Mouse (Mus musculus): ENCODE results near the gene F2rl2. TPM values are rescaled to one million over a fixed set of nuclear protein-coding genes. Genes with fewer than 3 reads are reported as not detected.
A peak's percentile ranks its signal among the peaks of the same experiment; 100 is the strongest.

The F2rl2 gene
- 1.0 and 4.2 TPM in 2 replicates for total RNA-seq (2015; ENCODE audit: low replicate concordance)
- 0.14 and 1.0 TPM in 2 replicates for total RNA-seq (2017; ENCODE audit: low replicate concordance)

DNA sequence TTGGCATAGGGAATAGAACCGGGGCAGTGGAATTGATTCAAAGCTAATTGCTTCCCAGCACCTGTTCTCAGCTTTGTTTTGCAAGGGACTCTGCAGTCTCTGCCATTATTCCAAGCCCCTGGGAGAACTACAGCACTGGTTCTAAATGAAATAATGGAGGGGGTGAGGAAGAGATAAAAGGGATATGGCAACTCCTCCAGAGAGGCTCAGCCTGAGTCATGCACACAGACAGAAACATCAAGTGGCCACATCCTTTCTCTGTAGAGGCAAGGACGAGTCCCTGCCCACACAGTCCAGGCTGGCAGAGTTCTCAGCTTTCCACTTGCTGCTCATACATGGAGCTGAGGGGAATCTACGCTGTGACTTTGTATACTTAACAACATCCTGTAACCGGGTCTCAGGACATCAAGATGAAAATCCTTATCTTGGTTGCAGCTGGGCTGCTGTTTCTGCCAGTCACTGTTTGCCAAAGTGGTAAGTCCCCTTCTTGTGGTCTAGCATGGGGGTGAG is at the start of gene F2rl2:
Gene F2rl2 (plus strand): TSS at position 200 of the 510 bp plus-strand sequence.
- ATAC-seq (replicated peaks; ENCODE audit: low FRiP score, poor library complexity, severe bottlenecking): peak; percentile 46

DNA sequence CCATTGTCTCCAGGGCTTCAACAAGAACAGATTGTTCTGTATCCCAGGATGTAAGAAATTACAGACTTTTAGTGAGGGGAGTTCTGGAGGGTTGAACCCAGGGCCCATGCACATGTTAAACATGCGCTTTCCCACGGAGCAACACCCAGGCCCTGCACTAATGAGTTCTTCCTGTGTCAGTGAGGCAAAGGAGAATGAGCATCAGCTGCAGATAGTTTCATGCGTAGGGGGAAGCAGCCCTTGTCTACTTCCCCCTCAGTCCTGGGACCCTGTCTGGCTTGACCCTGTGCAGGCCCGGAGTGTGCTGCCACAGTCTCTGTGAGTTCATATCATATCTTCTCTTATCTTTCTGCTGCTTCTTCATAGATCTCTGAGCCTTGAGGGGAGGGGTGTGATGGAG is 49.4 kb upstream of the F2rl2 start:
- ATAC-seq (replicated peaks; ENCODE audit: low FRiP score, poor library complexity, severe bottlenecking): no peak

DNA sequence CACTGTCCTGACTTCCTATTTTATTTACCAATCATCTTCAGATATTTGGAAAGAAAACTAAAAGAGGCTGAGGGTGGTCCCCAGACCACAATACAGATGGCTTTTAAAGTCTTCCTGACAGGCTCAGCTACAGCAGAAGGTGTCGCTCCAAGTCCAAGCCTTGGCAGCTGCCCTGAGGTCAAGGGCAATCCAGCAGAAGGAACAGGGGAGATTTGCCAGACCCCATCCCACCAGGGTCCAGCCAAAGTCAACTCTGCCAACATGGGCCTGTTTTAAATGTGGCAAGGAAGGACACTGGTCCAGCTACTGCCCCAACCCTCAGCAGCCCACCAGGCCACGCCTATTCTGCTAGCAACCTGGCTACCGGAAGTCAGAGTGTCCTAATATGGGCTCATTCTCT is 46.7 kb upstream of the F2rl2 start:
- ATAC-seq (replicated peaks; ENCODE audit: low FRiP score, poor library complexity, severe bottlenecking): 0 out of 2 replicates have a peak, but pooled peaks have one; percentile 21

DNA sequence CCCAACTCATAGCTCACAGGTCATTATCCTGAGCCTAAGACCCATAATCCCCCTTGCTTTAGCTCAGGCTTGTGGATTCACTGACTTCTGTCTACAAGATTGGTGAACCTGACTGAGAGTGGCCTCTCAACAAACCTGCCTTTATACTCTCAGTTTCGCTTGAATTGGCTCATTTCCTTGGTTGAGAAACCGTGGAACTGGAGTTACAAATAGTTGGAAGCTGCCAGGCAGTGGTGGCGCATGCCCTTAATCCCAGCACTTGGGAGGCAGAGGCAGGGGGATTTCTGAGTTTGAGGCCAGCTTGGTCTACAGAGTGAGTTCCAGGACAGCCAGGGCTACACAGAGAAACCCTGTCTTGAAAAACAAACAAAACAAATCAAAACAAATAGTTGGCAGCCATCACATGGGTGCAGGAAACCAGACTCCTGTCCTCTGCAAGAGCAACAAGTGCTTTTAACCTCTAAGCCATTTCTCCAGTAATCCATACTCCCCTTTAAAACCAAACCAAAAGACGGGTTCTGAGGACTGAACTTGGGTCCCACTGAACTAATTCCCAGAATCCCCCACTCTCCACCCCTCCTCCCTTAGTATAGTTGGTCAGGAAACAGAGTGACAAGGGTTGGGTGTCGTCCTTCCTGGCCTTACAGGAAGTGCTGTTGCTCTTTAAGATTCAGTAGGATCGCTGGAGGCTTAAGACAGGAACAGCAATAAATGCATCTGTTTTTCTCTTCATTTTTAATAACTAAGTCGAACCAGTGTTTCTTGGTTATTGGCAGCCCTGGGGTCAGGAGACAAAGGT is 44.6 kb upstream of the F2rl2 start:
- no peak for ATAC-seq (replicated peaks; ENCODE audit: low FRiP score, poor library complexity, severe bottlenecking)

DNA sequence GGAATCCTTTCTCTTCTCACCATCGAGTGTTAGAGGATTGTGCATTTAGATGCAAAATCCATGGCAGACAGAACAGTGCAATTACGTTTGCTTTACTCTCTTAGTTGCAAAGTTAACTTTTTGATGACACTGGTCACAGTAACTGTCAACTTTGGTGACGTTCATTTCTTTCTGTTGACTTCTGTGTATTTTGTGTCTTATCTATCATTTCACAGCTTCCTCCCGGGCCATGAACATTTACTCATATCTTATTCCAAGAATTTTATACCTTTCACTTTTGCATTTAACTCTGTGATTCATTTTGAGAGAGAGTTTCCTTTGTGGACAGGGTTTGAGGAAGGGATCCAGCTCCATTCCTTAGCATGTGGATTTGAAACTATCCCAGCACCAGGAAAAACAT is 43.0 kb upstream of the F2rl2 start:
- no peak for ATAC-seq (replicated peaks; ENCODE audit: low FRiP score, poor library complexity, severe bottlenecking)

DNA sequence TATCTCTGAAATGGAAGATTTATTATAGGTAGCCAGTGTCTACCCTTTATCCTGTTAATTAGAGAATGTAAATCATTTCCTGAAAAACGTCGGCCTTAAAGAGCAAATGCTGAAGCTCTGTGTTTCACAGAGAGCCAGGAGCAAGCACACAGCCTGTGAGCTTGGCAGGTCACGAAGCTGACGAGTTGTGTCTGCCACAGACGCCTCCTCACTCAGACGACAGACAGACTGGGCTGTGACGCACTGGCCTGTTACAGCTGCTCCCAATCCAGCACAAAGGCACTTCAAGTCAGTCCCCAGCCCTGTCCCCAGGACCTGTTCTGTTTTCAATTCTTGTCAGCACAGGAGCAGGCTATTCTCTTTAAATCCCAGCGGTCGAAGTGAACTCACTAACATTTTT is 41.4 kb upstream of the F2rl2 start:
- ATAC-seq (replicated peaks; ENCODE audit: low FRiP score, poor library complexity, severe bottlenecking): no peak

DNA sequence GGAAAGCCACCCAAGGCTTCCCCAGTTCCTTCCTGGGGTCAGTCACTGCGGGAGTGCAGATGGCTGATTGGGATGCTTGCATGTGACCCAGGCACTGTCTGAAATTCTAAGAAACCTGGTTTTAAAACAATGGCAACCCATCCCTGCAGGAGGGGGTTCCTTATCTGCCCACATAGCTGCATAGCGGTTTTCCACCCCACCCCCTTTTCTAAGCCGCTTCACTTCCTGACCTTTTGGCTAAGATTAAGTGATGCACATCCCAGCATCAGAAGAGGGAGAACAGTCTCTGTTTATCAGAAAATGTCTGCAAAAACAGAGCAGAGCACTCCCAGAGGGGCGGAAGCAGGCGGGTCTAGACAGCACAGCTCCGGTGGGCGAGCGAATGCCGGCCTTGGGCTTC is 39.5 kb upstream of the F2rl2 start:
- no peak for ATAC-seq (replicated peaks; ENCODE audit: low FRiP score, poor library complexity, severe bottlenecking)

DNA sequence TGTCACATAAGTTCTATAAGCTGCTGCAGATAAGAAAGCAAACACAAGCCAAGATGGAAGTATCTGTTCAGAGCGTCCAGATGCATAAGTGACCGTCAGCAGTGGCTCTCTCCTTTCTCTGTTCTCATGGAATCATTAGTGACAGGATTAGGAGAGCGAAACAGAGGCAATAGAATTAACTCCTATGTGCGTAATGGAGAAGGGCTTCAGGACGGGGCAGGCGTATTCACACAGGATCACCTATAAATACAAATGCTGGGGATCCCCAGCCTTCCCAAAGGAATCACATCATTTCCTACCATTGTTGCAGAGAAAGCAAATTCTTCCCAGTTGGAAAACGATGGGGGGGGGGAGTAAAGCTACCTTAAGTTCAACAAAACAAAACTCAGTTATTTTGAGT is 37.2 kb upstream of the F2rl2 start:
- no peak for ATAC-seq (replicated peaks; ENCODE audit: low FRiP score, poor library complexity, severe bottlenecking)

DNA sequence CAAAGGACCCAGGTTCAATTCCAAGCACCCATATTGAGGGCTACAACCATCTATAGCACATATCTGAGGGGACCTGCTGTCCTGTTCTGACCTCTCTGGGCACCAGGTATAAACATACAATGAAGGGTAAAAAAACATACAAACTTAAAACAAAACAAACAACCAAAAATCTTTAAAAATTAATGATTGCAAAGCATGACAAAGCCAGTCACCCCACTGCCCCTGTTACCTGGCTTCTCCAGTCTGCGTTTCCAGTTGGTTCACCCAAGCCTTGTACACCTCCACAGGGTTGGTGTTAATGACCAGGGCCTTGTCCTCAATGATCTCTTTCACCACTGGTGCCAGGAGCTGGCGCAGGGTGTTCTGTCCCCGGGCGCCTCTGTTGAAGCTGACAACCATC is 32.8 kb upstream of the F2rl2 start:
- ATAC-seq (replicated peaks; ENCODE audit: low FRiP score, poor library complexity, severe bottlenecking): no peak

DNA sequence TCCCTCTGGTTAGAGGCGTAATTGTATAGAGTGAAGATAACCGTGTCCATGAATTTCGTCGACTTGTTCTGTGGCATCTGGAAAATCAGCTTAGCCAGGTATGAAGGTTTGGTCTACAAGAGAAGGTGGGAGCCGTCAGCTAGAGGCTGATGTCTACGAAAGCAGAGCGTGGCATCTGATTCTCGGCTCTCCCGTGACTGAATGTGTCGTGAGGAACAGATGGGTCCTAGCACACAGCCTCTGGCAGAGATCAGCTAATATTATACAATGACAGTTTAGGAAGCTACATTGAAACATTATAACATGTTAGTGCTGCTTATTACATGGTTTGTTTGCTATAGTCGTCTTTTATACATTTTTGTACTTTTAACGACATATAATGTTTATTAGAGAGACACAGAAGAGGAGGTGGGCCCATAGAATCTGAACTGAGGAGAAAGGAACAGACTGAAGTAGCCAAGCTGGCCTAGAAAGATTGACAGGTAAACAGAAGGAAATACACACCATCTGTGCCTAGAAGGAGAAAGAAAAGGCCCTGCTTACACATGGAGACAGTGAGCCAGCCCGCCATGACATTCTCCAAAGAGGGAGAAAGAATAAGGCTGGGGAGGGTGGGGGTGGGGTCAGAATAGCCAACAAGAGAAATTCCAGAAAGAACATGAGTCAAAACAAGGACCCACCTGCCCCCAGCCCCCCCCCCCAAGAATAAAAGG is 30.9 kb upstream of the F2rl2 start:
- no peak for ATAC-seq (replicated peaks; ENCODE audit: low FRiP score, poor library complexity, severe bottlenecking)

DNA sequence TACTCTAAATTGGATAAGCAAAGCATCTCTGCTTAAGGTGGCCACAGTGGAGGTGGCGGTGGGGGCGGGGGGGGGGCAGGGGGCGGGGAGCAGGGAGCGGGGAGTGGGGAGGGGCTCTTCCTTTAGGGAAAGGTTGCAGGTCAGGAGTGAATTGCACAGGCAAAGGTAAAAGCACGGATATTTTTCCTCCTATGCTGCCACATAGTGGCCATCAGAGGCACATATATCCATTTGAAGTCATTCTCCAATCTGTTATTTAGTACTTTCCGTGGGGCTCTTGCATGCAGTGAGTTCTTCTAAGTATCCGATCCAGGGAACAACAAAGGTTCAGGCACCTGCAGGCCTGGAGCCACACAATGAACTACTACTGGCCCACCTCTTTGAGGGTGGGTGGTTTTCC is 29.4 kb upstream of the F2rl2 start:
- no peak for ATAC-seq (replicated peaks; ENCODE audit: low FRiP score, poor library complexity, severe bottlenecking)

DNA sequence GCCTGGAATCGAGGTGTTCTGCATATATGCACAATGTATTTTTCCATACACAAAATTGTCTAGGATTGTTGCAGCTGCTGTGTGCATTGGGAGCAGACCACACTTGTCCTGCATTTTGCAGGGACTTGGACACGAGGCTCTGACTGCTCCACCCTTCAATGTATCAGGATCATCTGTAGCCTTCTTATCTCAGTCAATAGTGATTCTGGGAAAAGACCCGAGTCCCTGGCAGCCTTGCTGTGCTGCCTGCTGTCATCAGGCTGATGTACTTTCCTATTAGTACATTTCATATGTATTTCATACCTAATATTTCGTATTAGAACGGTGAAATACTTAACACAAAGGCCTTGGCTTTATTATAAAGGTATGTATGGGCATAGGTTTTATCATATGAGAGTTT is 26.1 kb upstream of the F2rl2 start:
- no peak for ATAC-seq (replicated peaks; ENCODE audit: low FRiP score, poor library complexity, severe bottlenecking)

DNA sequence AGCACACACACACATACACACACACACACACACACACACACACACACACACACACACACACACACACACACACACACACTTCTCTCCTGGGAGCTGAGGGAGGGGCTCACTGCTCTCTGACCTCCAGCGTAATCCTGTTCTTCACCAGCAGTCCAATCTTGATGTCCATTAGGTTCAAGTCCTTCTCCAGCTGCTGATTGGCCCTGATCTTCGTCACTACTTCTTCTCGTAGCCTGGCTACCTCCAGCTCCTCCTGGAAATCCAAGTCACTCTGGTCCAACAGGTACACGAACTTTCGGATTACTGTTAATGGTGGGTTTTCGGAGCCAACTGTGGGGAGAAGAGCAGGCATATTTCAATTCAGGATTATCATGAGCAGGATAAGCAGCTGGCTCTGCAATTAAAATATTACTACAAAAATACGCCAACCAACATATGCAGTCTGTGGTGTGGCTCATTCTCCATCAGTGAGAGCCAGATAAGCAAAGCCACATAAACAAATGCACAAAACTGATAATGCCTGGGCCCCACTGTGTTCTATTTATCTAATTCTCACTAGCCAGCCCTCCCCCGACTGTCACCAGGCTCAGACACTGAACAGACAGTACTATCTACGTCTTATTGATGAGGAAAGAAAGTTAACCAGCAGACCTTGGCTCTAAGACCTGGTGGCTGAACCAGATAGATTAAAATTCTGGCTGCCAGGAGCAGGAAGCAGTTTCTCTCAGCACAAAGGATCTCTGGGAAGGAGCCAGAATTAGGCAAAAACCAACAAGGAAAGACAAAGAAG is 25.4 kb upstream of the F2rl2 start:
- peak; percentile 80 for ATAC-seq (replicated peaks; ENCODE audit: low FRiP score, poor library complexity, severe bottlenecking)

DNA sequence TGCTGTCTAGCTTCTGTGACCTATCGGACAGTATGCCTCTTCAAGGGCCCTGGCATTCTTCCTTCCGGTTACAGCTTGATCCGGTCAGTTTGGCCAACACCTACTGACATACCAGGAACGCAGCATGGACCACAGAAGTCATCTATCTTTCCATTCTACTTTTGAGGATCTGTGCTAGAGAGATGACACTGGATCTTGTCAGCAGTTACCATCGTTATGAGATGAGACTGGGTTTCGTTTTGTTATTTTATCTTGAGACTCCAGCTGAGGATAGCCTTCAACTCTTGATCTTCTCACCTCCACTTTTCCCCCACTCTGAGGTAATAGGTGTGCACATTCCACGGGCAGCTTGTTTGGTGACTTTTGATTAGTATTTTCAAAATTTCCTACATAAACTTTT is 24.3 kb upstream of the F2rl2 start:
- peak; percentile 40 for ATAC-seq (replicated peaks; ENCODE audit: low FRiP score, poor library complexity, severe bottlenecking)

DNA sequence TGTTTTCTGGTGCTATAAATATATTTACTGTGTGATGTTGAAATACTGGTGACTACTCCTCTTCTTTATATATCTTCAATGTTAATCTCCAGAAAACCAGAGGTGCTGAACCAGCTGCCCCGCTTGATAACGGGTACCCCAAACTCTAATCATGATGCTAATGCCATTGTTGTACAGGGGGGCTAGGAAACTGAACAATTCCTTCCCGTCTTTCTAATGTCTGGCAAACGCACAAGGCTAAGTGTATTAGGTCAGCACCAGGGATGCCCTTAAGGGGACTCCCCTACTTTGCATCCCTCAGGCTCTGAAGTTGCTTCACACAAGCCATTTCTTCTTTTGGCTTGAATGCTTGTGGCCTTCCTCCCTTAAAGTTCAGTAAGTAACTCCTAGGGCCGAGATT is 17.6 kb upstream of the F2rl2 start:
- peak; percentile 53 for ATAC-seq (replicated peaks; ENCODE audit: low FRiP score, poor library complexity, severe bottlenecking)

DNA sequence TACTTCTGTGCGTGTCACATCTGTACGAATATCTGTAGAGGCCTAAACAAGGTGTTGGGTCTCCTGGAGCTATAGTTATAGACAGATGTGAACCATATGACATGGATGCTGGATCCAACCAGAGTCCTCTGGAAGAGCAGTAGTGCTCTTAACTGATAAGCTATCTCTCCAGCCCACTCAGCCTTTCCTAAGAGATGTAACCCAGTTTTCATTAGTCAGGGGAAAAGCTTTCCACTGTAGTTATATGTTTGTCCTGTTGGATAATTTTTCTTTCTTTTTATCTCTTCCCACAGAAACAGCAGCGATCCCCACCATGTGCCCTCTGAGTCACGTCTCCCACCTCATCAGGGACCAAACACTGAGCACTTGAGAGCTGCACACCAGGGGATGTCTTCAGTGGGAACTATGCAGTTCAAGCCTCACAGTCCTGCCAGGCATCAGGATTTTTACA is 17.1 kb upstream of the F2rl2 start:
- peak; percentile 94 for ATAC-seq (replicated peaks; ENCODE audit: low FRiP score, poor library complexity, severe bottlenecking)

DNA sequence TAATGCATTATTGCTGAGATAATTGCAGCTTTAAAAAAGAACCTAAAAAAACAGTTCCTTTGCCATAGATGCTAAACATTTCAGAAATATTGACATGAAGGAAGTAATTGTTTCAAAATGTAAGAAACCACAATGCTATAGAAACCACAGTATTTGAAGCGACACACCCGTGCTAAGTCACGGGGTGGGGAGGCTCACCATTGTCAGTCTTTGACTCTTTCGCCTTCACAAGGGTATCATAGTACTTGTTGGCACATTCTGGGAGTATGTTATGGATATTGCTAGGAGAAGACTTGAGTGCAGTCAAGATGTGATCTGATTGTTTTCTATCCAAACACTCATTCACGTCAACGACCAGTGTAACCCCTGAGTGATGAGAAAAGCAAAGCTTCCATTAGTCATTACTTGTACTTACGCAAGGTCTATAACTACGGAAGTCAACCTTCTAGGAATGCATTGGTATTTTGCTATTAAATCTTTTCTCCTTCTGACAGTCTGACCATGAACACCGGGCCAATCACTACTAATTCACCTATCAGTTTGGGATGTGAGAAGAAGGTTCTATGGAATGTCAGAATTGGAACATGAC is 11.9 kb upstream of the F2rl2 start:
- ATAC-seq (replicated peaks; ENCODE audit: low FRiP score, poor library complexity, severe bottlenecking): no peak

DNA sequence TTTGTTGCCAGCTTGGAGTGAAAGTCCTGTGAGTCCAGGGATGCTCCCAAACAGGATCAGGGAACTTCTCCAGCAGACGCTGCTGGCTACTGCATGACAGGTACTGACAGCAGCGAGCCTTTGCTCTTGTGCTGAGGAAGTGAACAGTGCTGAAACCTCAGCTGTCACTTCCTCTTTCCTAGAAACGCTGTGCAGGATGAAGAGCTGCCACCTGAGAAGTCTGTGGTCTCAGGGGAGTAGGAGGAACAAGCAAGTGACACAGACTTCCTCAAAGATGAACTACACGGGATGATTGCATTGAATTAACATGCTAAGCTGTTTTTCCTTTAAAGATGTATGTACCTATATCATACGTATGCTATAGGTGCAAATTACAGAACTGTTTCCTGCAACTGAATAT is 10.9 kb upstream of the F2rl2 start:
- no peak for ATAC-seq (replicated peaks; ENCODE audit: low FRiP score, poor library complexity, severe bottlenecking)

DNA sequence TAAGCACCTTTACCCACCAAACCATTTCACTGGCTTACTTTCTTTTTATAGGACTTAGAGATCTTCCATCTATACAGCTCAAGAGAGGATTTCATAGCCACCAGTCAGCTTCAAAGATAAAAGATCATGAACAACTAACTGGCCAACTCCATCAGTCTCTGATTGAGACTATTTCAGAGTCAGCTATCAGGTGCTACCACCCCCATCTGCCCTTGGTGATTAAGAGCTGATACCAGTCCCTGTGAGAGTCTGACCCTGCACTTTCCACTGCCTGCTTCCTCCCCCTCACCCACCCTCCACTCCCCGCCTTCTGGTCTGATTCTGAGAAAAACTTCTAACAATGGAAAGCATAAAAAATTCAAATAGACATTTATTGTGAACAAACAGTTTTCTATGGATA is 8.1 kb upstream of the F2rl2 start:
- ATAC-seq (replicated peaks; ENCODE audit: low FRiP score, poor library complexity, severe bottlenecking): peak; percentile 76

DNA sequence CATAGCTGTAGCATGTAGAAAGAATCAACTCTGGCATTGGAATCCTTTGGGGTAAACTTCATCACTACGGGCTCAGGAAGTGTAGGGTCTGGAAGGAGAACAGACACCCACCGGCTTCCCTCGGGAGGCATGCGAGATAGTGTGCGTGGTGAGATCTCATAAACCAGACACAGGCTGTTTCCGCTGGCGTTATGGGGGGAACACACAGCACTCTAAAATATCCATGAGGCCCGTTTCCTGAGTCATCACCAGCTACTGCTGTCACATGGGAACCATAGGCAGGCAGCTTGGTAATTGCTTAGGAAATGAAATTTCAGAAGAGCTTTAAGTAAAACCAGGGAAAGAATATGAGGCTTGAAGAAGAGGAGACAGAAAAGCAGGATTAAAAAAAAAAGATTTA is 4.5 kb upstream of the F2rl2 start:
- ATAC-seq (replicated peaks; ENCODE audit: low FRiP score, poor library complexity, severe bottlenecking): no peak
